Mouse (Mus musculus) midbrain, embryonic 16.5 days (tissue): Measurements from ENCODE around the gene Aoc3. TPM values are rescaled to one million over a fixed set of nuclear protein-coding genes. Genes with fewer than 3 reads are reported as not detected.
"Not testable (repeated sequence)": the region's sequence is repeated elsewhere in the genome, so short reads cannot be mapped to it uniquely, and the experiment has no call there.

Experiments used
- ATAC-seq: fragments of 200-750 bp; cut with Nextera tagmentation; 2 replicates; pipeline ENCODE4 v1.8.0; 2017; ENCODE audit warnings: moderate TSS enrichment
- H3K27ac ChIP-seq: fragments of 300-500 bp; sonication (generic); 2 replicates; pipeline ENCODE4 v1.5.1; 2014; ENCODE audit warnings: mild to moderate bottlenecking, low read length, mixed read lengths
- H3K27me3 ChIP-seq: fragments of 300-500 bp; sonication (generic); 2 replicates; pipeline ENCODE4 v1.6.1; 2014; ENCODE audit warnings: low read depth, low read length, mixed read lengths; ENCODE audit not compliant: control insufficient read depth, insufficient read depth
- H3K36me3 ChIP-seq: fragments of 300-500 bp; sonication (generic); 2 replicates; pipeline ENCODE4 v1.6.1; 2014; ENCODE audit warnings: mild to moderate bottlenecking, low read length, moderate library complexity, mixed read lengths; ENCODE audit not compliant: control insufficient read depth, insufficient read depth
- H3K4me1 ChIP-seq: fragments of 300-500 bp; sonication (generic); 2 replicates; pipeline ENCODE4 v1.6.1; 2014; ENCODE audit warnings: mild to moderate bottlenecking, low read length, mixed read lengths; ENCODE audit not compliant: control insufficient read depth, insufficient read depth
- H3K4me2 ChIP-seq: fragments of 300-500 bp; sonication (generic); 2 replicates; pipeline ENCODE4 v1.6.1; 2014; ENCODE audit warnings: mild to moderate bottlenecking, low read length, mixed read lengths
- H3K4me3 ChIP-seq: fragments of 300-500 bp; sonication (generic); 2 replicates; pipeline ENCODE4 v1.5.1; 2014; ENCODE audit warnings: low read depth, mild to moderate bottlenecking, low read length, moderate library complexity, mixed read lengths
- H3K9ac ChIP-seq: fragments of 300-500 bp; sonication (generic); 2 replicates; pipeline ENCODE4 v1.6.1; 2014; ENCODE audit warnings: low read depth, low read length, mixed read lengths
- H3K9me3 ChIP-seq: fragments of 300-500 bp; sonication (generic); replicated peaks from 2 replicates; pipeline ENCODE4 v1.6.1; 2014; ENCODE audit warnings: mild to moderate bottlenecking, low read length, mixed read lengths; ENCODE audit not compliant: control insufficient read depth, poor library complexity, severe bottlenecking
- WGBS: fragments of 180-500 bp; shearing (Covaris S2); extraction: QIAGEN DNeasy Blood & Tissue Kit; methylation state at CpG from one replicate; pipeline ENCODE4 v1.1.7; 2014; 5-methylcytosine and 5-hydroxymethylcytosine counted together
- microRNA-seq: library from miRNA; unstranded; fragments of <30 nt; microRNA quantifications from one replicate; pipeline ENCODE4, GENCODE M21; 2017
- polyA plus RNA-seq: library from polyadenylated mRNA; unstranded; fragments of >200 nt; fragmentation: Nextera tagmentation; extraction: Ambion mirVana; gene quantifications from 2 replicates; pipeline ENCODE4 v1.2.1, GENCODE M21; 2015

Aoc3 gene
- polyA plus RNA-seq, 1 experiment from 2014 or later: 0.13 TPM

DNA sequence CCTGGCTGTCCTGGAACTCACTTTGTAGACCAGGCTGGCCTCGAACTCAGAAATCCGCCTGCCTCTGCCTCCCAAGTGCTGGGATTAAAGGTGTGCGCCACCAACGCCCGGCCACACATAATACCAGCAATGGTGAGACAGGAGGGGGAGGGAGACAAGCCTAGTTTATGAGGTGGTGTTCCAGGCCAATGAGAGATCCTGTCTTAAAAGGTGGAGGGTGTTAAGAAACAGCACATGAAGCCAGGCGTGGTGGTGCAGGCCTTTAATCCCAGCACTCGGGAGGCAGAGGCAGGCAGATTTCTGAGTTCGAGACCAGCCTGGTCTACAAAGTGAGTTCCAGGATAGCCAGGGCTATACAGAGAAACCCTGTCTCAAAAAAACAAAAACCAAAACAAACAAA, 47.8 kb downstream of the Aoc3 start:
- not testable (repeated sequence) for H3K9me3 ChIP-seq, H3K36me3 ChIP-seq, H3K9ac ChIP-seq, H3K27me3 ChIP-seq, H3K27ac ChIP-seq, ATAC-seq, H3K4me3 ChIP-seq, H3K4me2 ChIP-seq, H3K4me1 ChIP-seq
- WGBS: over 99% methylated on average over 8 of the region's 8 CpGs

DNA sequence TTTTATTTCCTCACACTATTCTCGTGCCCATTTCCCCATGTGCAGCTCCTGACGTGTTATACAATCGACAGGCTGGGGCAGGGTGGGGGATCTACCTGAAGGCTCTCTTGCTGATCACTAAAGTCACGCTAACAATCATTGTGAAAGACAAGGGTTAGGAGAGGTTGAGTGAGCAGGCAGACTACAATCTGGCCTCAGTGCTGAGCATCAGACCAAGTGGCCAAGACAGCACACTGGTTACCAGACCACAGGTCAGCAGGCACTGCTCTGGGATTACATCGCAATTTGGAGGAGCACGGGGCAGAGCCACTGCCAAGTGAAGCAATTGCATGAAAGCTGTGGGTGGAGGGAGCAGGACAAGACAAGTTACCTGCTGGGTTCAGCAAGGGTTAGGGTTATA, 48.5 kb downstream of the Aoc3 start:
- Histone ChIP-seq H3K9me3 (no peaks in the 10 kb centered on the region), H3K4me1 (no peaks in the 10 kb centered on the region), H3K9ac (no peak overlapping the region), H3K4me3 (no peak overlapping the region), H3K4me2 (no peak overlapping the region), H3K36me3 (no peaks in the 10 kb centered on the region), H3K27ac (no peak overlapping the region), H3K27me3 (no peaks in the 10 kb centered on the region)
- WGBS: 82% methylated on average over 6 of the region's 6 CpGs
- ATAC-seq: no peak

DNA sequence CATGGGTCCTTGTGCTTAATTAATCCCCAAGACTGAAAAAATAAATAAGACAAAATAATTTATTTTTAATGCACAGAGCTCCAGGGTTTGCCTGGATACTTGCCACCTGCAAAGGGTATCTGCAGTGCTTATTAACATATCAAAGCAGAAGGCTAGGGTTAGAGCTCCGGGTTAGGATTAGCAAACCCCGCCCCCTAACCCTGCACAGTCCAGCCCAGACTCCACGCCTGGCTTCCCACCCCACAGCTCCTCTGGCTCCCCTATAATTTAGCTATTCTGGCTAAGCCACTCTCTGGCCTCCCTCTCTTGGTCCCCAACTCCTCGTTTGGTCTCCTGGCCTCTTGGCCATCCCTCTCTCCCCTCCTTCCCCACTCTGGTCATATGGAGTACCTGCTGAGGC, 51.4 kb downstream of the Aoc3 start:
- Histone ChIP-seq H3K4me1 (no peaks in the 10 kb centered on the region), H3K36me3 (no peaks in the 10 kb centered on the region), H3K4me3 (no peak overlapping the region), H3K27me3 (no peaks in the 10 kb centered on the region), H3K9me3 (no peaks in the 10 kb centered on the region), H3K4me2 (no peak overlapping the region), H3K9ac (no peak overlapping the region), H3K27ac (no peak overlapping the region)
- 9% methylated on average over 4 of the region's 4 CpGs for WGBS
- ATAC-seq: no peak

Small RNAs within 50 kb of the gene (microRNA-seq; reads per million reads assigned to microRNA genes)
- gene Gm25593: not detected

Other genes with a start within 250 kb of the Aoc3 start
- gene Coasy, start 248.0 kb upstream of the Aoc3 start, polyA plus RNA-seq: 42.0 and 43.5 TPM in 2 replicates
- gene Mlx, start 243.3 kb upstream of the Aoc3 start, polyA plus RNA-seq: 93.8 and 96.5 TPM in 2 replicates
- gene Psmc3ip, start 235.2 kb upstream of the Aoc3 start, polyA plus RNA-seq: 15.2 and 17.6 TPM in 2 replicates
- 24.4 and 25.4 TPM in 2 replicates for gene Retreg3, start 210.7 kb upstream of the Aoc3 start, polyA plus RNA-seq
- gene Tubg1, start 210.7 kb upstream of the Aoc3 start, polyA plus RNA-seq: 72.6 and 75.0 TPM in 2 replicates
- 62.9 and 71.4 TPM in 2 replicates for gene Tubg2, start 174.7 kb upstream of the Aoc3 start, polyA plus RNA-seq
- 4.2 and 4.7 TPM in 2 replicates for gene Cntnap1, start 160.1 kb upstream of the Aoc3 start, polyA plus RNA-seq
- gene Plekhh3, start 159.3 kb upstream of the Aoc3 start, polyA plus RNA-seq: 6.5 and 7.6 TPM in 2 replicates
- 0.47 and 0.62 TPM in 2 replicates for gene Ccr10, start 155.2 kb upstream of the Aoc3 start, polyA plus RNA-seq
- 30.8 and 34.4 TPM in 2 replicates for gene Ezh1, start 104.1 kb upstream of the Aoc3 start, polyA plus RNA-seq
- gene Ramp2, start 84.6 kb upstream of the Aoc3 start, polyA plus RNA-seq: 79.5 and 83.8 TPM in 2 replicates
- 115 and 119 TPM in 2 replicates for gene Vps25, start 76.9 kb upstream of the Aoc3 start, polyA plus RNA-seq
- gene Wnk4, start 70.0 kb upstream of the Aoc3 start, polyA plus RNA-seq: 6.4 and 7.4 TPM in 2 replicates
- gene Cntd1, start 51.6 kb upstream of the Aoc3 start, polyA plus RNA-seq: 0.71 and 0.80 TPM in 2 replicates
- gene Coa3, start 51.5 kb upstream of the Aoc3 start, polyA plus RNA-seq: 208 and 224 TPM in 2 replicates
- gene Becn1, start 28.3 kb upstream of the Aoc3 start, polyA plus RNA-seq: 159 and 177 TPM in 2 replicates
- gene Psme3, start 14.4 kb upstream of the Aoc3 start, polyA plus RNA-seq: 107 and 121 TPM in 2 replicates
- 2.0 and 2.2 TPM in 2 replicates for gene Aoc2, start 5.5 kb upstream of the Aoc3 start, polyA plus RNA-seq
- gene G6pc, start 37.0 kb downstream of the Aoc3 start, polyA plus RNA-seq: not detected in 2 replicates
- 96.2 and 98.2 TPM in 2 replicates for gene Aarsd1, start 87.0 kb downstream of the Aoc3 start, polyA plus RNA-seq
- gene Gm27029, start 94.2 kb downstream of the Aoc3 start, polyA plus RNA-seq: 7.0 and 7.9 TPM in 2 replicates
- 32.1 and 32.6 TPM in 2 replicates for gene Rundc1, start 94.5 kb downstream of the Aoc3 start, polyA plus RNA-seq
- 3.0 and 3.1 TPM in 2 replicates for gene Ptges3l, start 94.7 kb downstream of the Aoc3 start, polyA plus RNA-seq
- 185 and 220 TPM in 2 replicates for gene Rpl27, start 111.7 kb downstream of the Aoc3 start, polyA plus RNA-seq
- 2.5 and 3.1 TPM in 2 replicates for gene Ifi35, start 117.8 kb downstream of the Aoc3 start, polyA plus RNA-seq
- 67.7 and 76.5 TPM in 2 replicates for gene Rnd2, start 134.4 kb downstream of the Aoc3 start, polyA plus RNA-seq
- gene Vat1, start 135.6 kb downstream of the Aoc3 start, polyA plus RNA-seq: 134 and 145 TPM in 2 replicates
- gene Brca1, start 221.3 kb downstream of the Aoc3 start, polyA plus RNA-seq: 1.9 TPM in 2 replicates
- gene Nbr1, start 221.5 kb downstream of the Aoc3 start, polyA plus RNA-seq: 98.4 and 108 TPM in 2 replicates